Mouse (Mus musculus): ENCODE data around the gene Sord.

Sord gene

DNA sequence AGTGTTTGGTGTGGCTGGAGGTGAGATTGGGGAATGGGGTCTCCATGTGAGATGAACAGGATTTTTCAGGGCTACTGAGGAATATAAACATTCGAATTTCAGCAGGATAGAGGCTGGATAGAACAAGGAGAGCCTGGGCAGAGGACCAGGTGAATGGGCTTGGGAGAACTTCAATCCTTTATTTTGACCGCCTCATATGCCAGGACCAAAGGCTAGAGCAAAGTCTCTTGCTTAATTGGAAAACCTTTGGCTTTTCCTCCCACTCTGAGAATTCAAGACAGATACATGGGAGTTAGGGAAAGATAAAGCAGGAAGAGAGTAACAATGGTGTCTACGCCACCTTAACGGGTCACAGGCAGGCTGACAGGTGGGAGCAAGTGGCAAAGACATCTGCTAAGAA, 6.7 kb downstream of the Sord start:
- DNase-seq: peak; percentile 21

DNA sequence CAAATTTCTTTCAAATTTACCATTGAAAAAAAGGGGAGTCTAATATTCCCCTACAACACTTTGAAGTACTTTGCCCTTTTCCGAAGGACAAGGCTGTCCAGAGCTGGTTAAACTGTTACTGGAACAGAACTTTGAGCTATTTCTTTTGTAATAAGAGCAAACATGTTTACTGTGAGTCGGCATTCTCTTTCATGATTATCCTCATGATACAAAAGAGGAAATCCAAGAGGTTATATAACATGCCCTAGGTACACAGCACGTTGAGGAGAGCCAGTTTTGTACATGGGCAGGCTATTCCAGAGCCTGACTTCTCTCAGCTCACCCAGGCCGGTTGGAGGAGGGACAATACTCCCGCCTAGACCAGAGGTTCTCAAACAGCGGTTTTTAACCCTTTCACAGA, 7.4 kb downstream of the Sord start:
- peak; percentile 50 for DNase-seq

DNA sequence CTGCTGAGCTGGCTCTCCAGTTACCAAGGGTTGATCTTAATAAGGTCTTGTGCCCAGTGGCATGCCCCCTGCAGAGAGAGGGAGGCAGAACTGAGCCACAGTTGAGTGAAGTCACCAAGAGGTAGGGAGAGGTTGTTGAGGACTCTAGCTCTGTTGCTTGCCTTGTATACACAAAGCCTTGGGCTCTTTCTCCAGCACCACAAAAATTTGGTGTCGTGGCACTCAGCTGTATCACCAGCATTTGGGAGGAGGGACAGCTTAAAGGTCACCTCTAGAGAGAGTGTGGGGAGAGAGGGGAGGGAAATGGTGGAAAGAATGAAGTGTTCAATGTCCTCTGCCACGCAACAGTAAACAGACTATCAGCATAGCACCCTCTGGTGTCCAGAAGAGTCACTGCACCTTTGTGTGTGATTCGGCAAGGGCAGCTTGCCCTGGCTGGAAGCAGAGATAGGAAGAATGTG, 9.2 kb downstream of the Sord start:
- DNase-seq: peak; percentile 88

- DNase-seq: no peak
These were observed 13.2 kb downstream of the Sord start for GRCm38 (mm10) chr2:122247786-122248185.

- DNase-seq: no peak
These were observed 21.4 kb downstream of the Sord start for GRCm38 (mm10) chr2:122255997-122256396.

DNA sequence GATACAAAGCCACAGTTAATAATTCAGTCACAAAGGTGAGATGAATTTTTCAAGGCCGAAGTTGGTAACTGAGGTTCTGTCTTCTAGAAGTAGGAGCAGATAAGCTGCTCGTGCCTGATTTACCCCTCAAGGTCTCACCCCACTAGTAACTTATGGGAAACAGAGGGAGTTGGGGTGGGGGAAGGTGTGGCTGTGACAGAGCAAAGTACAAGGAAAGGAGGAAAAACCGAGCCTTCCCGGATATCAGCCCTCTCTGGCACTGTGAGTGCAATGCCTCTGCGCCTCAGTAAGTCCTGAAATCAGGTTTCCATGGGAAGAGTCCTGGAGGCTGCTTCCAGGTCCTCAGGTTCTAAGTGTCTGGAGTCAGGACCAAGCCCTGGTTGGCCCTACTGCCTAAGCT, 26.2 kb downstream of the Sord start:
- DNase-seq: no peak

DNA sequence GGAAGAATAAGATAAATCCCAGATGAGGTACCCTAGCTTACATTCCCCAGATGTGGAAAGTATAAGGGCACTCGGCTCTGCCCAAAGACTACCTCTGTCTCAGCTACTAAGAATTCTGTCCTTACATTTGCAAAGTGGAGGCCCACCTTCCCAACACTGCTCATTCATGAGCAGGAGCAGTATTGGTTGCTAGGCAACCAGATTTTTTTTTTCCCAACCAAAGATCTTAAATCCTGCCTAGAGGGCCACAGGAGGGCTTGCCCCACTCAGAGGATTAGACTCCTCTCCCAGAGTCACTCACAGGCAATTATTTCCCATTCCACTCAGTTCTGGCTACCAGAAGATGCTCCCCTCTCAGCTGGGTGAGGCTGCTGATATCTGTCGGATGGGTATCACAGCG, 30.1 kb downstream of the Sord start:
- DNase-seq: no peak

DNA sequence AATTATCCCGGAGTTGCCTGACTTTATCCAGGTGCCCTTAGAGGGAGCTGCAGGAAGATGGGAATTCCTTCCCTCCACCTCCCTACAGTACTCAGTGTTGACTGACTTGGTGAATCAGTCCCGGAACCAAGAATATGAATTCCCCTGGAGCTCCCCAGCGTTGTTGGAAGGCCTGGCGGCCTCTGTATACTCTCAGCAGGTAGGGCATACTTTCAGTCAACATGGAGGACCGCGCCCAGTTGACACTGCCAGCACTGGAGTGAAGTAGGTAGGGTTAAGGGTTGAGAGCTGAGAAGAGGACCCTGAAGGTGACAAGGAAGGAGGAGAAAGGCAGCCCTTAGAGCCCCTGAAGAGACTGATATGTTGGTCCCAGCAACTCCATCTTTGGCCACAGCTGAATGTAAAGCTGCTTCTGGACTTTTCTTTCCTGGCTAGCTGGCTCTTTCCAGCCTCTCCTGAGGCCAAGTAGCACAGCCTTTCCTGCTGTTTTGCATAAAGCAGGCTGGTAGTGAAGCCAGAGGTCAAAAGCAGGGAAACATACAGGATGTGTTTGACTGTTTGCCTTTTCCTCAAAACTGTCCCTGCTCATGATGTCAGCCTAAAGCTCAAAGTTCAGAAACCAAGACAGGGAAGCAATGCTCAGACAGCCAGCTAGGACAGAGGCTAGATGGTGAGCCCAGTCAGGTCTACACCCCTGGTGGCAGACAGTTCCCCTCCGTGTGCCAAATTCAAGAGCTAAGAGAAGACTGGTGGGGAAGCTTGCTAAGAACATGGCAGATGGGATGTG, 32.1 kb downstream of the Sord start:
- DNase-seq: peak; percentile 13

GRCm38 (mm10) chr2:122278769-122279168, 44.2 kb downstream of the Sord start:
- no peak for DNase-seq

DNA sequence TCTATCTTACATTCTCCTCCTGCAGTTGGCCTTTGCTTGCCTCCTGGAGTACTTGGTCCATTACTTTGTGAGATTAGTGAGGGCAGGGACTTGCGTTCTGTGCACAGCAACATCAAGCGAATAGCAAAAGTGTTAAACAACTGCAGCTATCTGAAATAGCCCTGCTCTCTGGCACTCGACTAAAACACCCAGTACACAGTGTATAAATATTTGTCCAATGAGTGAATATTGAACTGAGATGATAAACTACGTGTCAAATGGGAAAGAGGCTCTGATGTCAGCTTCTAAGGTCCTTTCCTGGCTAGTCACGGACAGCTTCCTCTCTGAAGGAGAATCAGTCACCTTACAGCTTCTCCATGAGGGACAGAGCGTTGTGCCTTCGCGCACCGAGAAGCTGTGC, 49.5 kb downstream of the Sord start:
- DNase-seq: no peak

DNA sequence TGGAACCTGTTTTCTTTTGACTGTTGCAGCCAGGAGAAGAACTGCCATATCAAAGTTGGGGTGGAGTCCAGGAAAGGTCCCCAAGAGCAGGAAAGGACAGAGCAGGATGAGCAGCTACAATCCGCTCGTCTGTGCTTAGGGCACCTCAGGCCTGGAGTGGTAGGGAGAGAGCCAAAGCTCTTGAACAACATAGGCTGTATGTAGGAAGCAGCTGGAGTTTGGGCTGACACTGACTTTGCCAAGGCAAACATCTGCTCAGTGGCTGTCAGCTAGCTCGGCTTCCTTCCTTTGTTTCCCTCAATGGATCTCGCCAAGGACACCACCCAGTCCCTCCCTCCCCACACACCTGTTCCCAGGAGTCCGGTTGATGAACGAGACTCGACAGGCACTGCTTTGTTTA, 51.6 kb downstream of the Sord start:
- DNase-seq: peak; percentile 11

GRCm38 (mm10) chr2:122294916-122295315, 60.4 kb downstream of the Sord start:
- no peak for DNase-seq

DNA sequence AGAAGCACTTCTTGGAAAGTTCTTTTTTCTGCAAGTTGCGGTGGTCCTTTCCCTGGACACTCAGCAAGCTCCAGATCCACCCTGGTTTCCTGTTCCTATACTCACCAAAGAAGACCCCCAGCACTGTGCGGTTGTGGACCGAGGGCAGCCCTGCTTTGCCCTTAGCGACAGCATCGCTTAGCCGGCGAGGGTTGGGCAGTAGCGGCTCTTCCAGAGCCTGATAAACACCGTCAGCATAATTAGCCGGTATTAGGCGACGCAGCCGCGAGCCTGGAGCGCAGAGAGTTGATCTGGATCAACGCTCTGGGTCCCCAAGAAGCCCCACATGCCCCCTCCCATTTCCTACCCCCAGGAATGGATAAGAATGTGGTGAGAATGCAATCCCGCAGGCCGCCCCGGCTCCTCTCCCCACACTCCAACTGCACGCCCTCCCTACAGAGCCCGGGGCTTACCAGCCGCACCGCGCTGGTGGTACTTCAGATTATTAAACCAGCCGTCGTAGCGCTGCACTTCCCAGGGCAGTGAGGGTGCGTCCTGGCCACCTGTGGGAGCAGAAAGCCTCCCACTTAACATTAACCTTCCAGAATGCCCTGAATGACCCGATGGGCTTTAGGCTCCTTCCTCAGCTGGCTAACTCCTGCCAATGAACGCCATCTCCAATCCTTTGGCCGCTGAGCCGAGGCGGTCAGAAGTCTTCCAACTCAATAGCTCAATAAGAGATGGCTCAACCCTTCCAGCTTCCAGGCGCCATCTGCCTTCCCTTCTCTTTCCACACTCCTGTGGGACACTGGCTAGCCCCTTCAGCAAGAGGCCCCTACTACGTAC, 62.9 kb downstream of the Sord start:
- DNase-seq: no peak

DNA sequence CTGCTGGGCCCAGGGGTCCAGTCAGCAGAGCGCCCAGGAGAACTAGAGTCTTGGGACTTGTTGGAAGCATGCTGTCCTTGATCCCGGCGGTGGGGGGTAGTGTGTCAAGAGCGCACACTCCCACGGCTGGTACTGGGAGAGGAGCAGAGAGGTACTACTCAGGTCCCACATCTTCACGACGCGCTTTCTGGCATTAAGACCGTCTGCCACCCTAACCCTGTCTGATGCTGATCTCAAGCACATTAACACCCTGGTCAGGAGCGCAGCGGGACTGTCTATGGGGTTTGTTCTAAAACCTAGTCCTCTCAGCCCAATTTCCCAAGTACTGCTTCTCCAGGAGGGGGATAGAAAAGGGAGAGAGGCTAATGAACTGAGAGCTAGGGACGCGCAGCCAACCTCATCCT, 63.5 kb downstream of the Sord start, which contains the start of gene Duox2:
TSS of gene Duox2 (minus strand) at position 354 of the 404 bp plus-strand sequence.
- DNase-seq: no peak

DNA sequence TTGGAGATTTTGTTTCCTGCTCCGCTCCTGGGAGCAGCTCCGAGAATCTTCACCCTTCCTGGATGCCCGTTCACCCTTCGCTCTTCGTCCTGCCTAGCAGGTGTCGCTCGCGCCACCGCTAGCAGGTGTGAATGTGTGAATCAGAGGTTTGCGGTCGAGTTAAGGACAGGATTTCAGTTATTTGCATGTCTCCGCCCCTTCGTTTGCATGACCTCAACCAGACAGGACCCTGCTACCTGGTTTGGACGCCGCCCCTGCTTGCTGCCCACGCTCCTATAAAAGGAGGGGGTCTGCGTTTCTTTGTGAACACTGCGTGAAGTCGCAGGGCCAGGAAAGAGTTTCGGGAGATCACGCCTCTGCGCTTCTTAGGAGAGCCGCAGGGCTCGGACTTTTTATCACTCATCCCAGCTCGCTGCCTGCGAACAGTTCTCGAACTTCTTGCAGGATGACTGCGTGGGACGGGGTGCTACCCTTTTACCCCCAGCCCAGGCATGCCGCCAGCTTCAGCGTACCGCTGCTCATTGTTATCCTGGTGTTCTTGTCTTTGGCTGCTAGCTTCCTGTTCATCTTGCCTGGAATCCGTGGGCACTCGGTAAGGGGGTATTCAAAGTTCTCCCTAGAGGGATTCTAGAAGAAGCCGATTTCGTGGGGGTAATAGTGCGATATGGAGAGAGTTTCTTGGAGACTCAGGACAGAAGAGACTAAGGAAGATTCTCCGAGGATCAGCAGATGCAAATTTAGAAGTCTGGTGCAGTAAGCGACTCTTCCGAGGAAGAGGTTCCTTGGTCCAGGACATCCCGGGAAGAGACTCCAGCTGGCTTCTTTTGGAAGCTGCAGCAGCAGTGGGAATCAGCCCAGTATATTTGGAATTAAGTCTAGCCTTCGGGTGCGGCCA, 64.3 kb downstream of the Sord start, which contains the start of gene Duoxa2:
TSS of gene Duoxa2 (plus strand) at position 305 of the 895 bp plus-strand sequence.
- peak; percentile 33 for DNase-seq

GRCm38 (mm10) chr2:122299911-122300655, 65.5 kb downstream of the Sord start:
- DNase-seq: no peak

GRCm38 (mm10) chr2:122300656-122301020, 66.1 kb downstream of the Sord start:
- no peak for DNase-seq

DNA sequence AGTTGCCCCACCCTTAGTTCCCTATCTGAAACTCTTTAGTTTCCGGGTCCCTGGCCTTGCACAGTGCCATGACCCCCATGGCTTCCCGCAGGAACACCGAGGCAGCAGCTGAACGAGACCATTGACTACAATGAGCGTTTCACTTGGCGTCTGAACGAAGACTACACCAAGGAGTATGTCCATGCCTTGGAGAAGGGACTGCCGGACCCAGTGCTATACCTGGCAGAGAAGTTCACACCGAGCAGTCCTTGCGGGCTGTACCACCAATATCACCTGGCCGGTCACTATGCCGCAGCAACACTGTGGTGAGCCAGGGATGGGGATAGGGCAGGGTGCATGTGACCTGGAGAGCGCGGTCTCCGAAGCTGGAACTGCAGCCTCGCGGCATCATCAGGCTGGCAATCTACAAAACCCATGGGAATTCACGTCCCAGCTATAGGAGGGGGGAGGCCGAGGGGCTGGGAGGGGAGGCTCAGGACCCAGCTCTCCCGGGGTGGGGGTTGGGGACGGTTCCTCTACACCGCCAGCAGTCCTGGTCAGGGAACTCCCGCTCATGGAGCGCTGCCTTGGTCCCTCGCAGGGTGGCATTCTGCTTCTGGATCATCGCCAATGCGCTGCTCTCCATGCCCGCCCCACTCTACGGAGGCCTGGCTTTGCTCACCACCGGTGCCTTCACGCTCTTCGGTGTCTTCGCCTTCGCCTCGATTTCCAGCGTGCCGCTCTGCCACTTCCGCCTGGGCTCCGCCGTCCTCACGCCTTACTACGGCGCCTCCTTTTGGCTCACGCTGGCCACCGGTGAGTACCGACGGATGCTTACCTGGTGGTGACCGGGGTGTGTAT, 66.8 kb downstream of the Sord start:
- DNase-seq: peak; percentile 40

DNA sequence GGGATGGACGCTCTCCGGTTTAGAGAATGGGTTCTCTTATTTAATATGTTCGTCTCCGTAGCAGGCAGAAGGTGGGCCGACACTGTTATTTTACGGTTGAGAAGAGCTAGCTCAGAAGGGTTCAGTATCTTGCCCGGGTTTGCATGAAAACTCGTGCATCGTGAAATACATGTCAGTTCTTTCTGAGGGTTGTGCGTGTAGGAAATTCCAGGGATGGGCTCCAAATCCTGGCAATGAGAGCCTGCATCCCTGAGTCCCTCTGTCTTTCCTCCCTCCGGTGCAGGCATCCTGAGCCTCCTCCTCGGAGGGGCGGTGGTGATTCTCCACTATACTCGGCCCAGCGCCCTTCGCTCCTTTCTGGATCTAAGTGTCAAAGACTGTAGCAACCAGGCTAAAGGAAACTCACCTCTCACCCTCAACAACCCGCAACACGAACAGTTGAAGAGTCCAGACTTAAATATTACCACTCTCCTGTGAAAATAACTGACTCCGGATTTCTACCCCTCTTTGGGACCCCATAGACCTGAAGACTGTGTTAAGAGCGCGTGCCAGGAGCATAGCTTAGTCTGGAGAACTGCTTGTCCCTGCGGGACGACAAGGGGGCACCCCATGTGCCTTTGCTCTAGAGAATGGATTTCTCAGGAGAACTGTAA, 67.5 kb downstream of the Sord start:
- DNase-seq: no peak

- DNase-seq: peak; percentile 73
These were observed 68.2 kb downstream of the Sord start for GRCm38 (mm10) chr2:122302574-122303241.
